ENCODE assay signal across 10 mouse cellular contexts in genomic region chr19:27260102-27260501, GRCm38 (mm10). TPM values are rescaled to one million over a fixed set of nuclear protein-coding genes. Genes with fewer than 3 reads are reported as not detected.
DNase-seq lines count a peak whose midpoint lies in the region; ATAC-seq lines count a peak whose summit lies in the region.
"Had no signal": no experiment of that assay in that cellular context is flagged by ENCODE, and none has a peak within 500 bp of the region (broad histone marks: within the 10 kb centered on the region; RNA-seq: fewer than 3 reads in every experiment).

No protein-coding gene starts in this region.

- H3K27me3 ChIP-seq in embryonic facial prominence, embryonic 15.5 days = no peaks in the 10 kb centered on the region
- H3K27me3 ChIP-seq: embryonic facial prominence, embryonic 12.5 days had no signal

- peaks cover 12% of the 10 kb centered on the region for H3K4me1 ChIP-seq in embryonic facial prominence, embryonic 15.5 days

- H3K4me3 ChIP-seq in embryonic facial prominence, embryonic 15.5 days (replicated peaks) = no peak overlapping the region
- H3K4me3 ChIP-seq: embryonic facial prominence, embryonic 12.5 days had no signal

- no peaks in the 10 kb centered on the region for H3K36me3 ChIP-seq in embryonic facial prominence, embryonic 15.5 days
- H3K36me3 ChIP-seq: embryonic facial prominence, embryonic 12.5 days had no signal

- DNase-seq in right cerebral cortex, adult 18-20 months = peak; percentile 72
- DNase-seq in right cerebral cortex, postnatal 4 days = no peak
- peak; percentile 41 to 58 for DNase-seq in left cerebral cortex, postnatal 14 days (ENCODE audit: low spot score in 2 of 2)
- no peak for DNase-seq in kidney, adult 9 months
- no peak for DNase-seq in ovary, adult 18-20 months (ENCODE audit: low spot score)
- DNase-seq in cerebellum, postnatal 14 days = no peak
- DNase-seq: kidney, postnatal 25 days; lung, embryonic 14.5 days had no signal

- H3K27ac ChIP-seq in embryonic facial prominence, embryonic 15.5 days (replicated peaks) = peak overlapping the region; percentile 31; the same call in 1 of the 2 replicates
- H3K27ac ChIP-seq: embryonic facial prominence, embryonic 12.5 days had no signal

- ATAC-seq in embryonic facial prominence, embryonic 15.5 days (ENCODE audit: insufficient number of reproducible peaks, low FRiP score, low TSS enrichment, low read depth) = peak; percentile 75

- no peak overlapping the region for H3K9ac ChIP-seq in embryonic facial prominence, embryonic 15.5 days
- H3K9ac ChIP-seq: embryonic facial prominence, embryonic 12.5 days; lung, embryonic 14.5 days had no signal

- no peak overlapping the region for H3K4me2 ChIP-seq in embryonic facial prominence, embryonic 15.5 days (replicated peaks)
- H3K4me2 ChIP-seq: embryonic facial prominence, embryonic 12.5 days; lung, embryonic 14.5 days had no signal

- intact Hi-C loops in left cerebral cortex, postnatal 14 days (cut with DNase I) = no loop called here

- H3K9me3 ChIP-seq in embryonic facial prominence, embryonic 15.5 days (replicated peaks) = no peaks in the 10 kb centered on the region
- H3K9me3 ChIP-seq: embryonic facial prominence, embryonic 12.5 days had no signal

- WGBS in embryonic facial prominence, embryonic 15.5 days = 23% methylated on average over 4 of the region's 4 CpGs

RNA-seq across cellular contexts. Expression of gene Vldlr, which starts 43.8 kb away (rescaled TPM):
- polyA plus RNA-seq in embryonic facial prominence, embryonic 15.5 days (2015; fragmentation: Nextera tagmentation; extraction: Ambion mirVana) = 15.0 and 15.8 TPM in 2 replicates
- total RNA-seq in left cerebral cortex, postnatal 14 days (2021) = 10 to 100 TPM; 70.0 to 76.4 TPM

Comparison
In these comparisons a context has a peak if more than half of its experiments do, and no peak if none do; other contexts are left out.
1. DNase-seq: peak in right cerebral cortex, adult 18-20 months (single experiment) and left cerebral cortex, postnatal 14 days (2 of 2); none in right cerebral cortex, postnatal 4 days (single experiment), kidney, adult 9 months (single experiment), ovary, adult 18-20 months (single experiment) and cerebellum, postnatal 14 days (0 of 2).